Mouse (Mus musculus): ENCODE measurements at regions not wholly inside any gene's neighbourhood (a gene's known extent, or its start where the extent isn't known, plus 50 kb on each side); places are given as distances from the start of the nearest gene placed in this dataset.
"Not testable (repeated sequence)": the region's sequence is repeated elsewhere in the genome, so short reads cannot be mapped to it uniquely, and the experiment has no call there.

DNA sequence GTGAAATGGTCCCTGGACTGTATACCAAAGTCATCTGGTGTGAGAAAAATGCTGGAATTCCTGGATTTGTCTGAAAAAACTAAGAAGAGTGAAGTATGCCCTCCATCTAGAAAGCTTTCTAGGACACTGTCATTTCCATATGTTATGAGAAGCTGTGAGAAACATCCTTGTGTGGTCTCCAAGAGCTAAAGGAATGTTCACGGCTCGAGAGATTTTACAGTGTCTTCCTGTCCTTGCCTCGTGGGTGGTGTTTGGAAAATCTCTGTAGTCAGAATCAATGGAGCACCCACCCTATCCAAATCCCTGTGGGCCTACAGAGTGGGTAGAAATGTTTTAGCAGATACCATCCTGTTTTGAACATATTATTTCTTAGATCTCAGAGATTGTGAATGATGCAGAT, 487.7 kb downstream of the Hdgfl1 start:
- no peak for ATAC-seq (ENCODE audit: poor library complexity, severe bottlenecking)

DNA sequence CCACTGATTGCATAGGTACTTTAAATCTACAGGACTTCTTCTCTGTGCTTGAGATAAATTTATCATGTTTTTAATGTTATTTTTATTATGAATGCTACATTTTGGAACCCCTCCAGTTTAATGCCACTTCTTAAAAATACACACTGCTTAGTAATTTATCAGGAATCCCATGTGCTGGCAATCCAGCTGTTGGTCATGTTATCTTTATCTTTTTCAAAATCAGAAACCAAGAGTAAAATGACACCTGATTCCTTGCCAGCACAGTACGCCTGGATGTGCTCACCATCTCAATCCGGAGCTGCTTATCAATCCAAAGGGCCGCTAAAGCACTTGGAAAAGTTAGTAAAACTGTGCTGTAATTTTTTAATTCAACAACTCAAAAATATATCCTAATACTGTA, 497.1 kb downstream of the Hdgfl1 start:
- no peak for ATAC-seq (ENCODE audit: poor library complexity, severe bottlenecking)

DNA sequence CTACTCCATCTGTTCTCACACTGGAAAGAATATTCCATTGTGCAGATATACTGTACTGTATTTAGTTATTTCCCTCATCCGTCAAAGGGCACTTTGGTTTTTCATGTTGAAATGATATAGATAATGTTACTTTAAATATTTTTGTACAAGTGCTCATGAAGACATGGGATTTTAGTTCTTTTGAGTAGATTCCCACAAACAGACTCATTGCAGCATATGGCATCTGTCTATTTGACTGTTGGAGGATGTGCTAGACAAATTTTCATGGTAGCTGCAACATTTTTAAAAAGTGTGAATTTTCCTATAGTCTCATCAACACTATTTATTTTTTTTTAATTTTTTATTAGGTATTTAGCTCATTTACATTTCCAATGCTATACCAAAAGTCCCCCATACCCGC, 502.5 kb downstream of the Hdgfl1 start:
- ATAC-seq (ENCODE audit: poor library complexity, severe bottlenecking), result no peak

- ATAC-seq (ENCODE audit: poor library complexity, severe bottlenecking), result no peak
These were observed 534.0 kb downstream of the Hdgfl1 start for GRCm38 (mm10) chr13:26235941-26236340.

- no peak for ATAC-seq (ENCODE audit: poor library complexity, severe bottlenecking)
These were observed 535.3 kb downstream of the Hdgfl1 start for GRCm38 (mm10) chr13:26234703-26235102.

DNA sequence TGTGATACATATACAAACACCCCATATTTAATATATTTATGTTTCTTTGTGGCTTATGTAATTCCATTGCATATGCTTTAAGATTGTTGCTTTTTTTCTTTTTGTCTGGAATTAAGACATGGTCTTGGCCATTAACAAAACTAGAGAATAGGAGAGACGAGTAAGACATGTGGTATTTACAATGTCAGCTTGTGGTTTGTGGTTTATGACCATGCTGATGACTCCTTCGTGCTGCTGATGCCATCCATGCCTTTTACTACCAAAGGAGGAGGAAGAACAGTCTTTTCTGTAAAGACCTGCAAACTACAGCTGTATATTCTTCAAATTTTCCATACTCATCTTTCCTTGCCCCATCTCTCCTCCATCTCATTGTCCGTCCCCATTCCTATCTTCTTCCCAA, 552.7 kb downstream of the Hdgfl1 start:
- no peak for ATAC-seq (ENCODE audit: poor library complexity, severe bottlenecking)

DNA sequence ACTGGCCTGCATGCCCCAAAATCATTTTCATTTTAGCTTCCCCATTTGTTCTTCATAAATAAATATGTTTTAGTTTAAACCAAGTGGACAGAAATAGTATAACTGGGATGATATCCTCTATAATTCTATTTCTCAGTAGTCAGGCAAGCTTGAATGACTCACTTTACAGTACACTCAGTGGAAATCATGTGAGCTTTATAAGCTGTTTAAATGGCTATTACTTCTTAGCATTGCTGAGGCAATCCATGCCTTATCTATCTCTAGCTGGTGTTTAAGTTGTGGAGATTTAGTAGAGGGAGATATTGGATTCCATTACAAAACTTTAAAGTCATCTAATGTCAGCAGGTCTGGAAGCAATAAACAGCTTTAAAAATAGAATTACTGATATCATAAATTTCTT, 553.4 kb downstream of the Hdgfl1 start:
- ATAC-seq (ENCODE audit: poor library complexity, severe bottlenecking), result no peak

GRCm38 (mm10) chr13:26205532-26206105, 564.3 kb downstream of the Hdgfl1 start:
- no peak for ATAC-seq (ENCODE audit: poor library complexity, severe bottlenecking)

DNA sequence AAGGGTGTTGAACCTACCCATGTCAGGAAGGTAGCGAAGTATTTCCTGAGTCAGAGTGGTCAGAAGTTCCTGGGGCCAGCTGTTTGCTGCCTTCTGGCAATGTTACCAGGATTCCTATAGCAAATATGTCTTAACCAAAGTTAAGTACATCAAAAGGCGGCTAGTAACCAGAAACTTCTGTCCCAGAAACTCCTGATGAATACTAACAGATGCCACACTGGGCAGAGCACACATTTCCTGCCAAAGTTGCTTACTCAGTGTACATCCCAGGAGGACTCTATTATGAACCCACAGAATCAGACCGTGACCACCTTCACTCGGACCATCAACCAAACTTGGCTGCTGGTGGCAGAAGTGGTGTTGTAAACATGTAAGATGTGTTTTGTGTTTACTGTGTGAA, 575.3 kb downstream of the Hdgfl1 start:
- no peak for ATAC-seq (ENCODE audit: poor library complexity, severe bottlenecking)

GRCm38 (mm10) chr13:26183879-26184278, 586.1 kb downstream of the Hdgfl1 start:
- ATAC-seq (ENCODE audit: poor library complexity, severe bottlenecking), result no peak

DNA sequence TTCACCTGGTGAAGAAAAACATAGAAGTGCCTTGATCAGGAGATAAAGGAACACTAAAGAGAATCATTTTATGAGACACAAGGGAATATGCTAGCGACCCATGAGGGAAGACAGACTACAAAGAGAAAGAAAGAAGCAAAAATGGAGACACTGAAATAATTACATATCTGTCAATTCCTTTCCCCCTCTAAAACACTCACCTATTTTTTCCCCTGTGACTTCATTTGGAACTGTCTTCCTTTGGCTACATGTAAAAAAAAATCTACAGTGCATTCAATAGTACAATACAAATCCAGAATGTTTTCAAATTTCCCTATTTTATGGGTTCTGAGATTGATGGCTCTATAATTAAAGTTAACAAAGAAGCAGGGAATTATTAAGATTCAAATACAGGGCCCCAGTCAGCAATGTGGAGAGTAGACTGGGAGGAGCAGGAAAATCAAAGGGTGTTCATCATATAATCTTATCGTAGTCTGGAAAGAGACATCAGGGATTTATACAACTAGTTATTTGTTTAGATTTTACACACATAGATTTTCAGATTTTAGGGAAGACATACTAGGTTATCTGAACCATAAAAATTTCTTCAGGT, 598.0 kb downstream of the Hdgfl1 start:
- no peak for ATAC-seq (ENCODE audit: poor library complexity, severe bottlenecking)

DNA sequence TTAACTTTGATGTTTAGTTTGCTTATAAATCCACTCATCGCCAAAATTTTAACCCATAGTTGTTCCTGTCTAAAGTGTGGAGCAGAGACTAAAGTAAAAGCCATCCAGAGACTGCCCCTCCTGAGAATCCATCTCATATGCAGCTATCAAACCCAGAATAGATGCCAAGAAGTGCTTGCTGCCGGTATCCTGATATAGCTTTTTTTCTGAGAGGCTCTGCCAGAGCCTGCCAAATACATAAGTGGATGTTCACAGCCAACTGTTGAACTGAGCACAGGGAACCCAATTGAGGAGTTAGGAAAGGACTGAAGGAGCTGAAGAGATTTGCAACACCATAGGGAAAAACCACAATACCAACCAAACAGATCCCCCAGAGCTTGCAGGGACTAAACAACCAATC, 600.3 kb downstream of the Hdgfl1 start:
- ATAC-seq (ENCODE audit: poor library complexity, severe bottlenecking), result no peak

- ATAC-seq (ENCODE audit: poor library complexity, severe bottlenecking), result no peak
These were observed 611.3 kb downstream of the Hdgfl1 start for GRCm38 (mm10) chr13:26158703-26159102.

DNA sequence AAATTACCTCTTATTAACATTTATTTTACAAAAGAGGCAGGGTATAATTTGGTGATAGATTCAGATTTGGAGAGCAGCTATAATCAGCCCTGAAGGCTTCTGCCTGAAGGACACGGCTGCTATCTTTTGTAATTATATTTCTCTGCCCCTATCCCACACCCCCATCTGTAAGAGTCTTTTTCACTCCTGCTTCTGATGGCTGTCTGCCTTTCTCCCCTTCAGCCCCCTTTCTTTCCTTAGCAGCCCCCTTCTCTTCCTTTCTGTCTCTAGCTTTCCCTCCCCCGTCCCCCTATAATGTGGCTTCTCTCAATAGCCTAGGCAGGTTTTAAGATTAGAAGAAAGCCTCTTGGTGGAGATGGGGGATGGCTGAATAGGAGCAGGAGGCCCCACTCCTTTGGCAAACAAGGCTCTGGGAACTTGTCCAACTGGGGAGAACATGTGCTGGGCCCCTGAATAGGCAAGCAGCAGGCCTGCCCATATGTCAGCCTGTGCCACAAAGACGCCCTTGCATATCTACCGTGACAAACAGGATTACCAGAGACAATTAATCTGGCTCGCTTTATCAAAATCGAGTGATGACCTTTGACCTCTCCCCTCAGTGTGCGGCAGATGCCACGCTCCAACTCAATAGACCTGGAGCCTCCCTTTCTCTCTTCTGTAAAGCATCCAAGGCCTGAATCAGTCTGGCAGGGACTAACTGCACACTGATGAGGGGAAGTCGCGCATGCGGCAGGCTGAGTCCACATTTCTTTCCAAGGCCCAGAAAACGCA, 615.1 kb downstream of the Hdgfl1 start:
- ATAC-seq (ENCODE audit: poor library complexity, severe bottlenecking), result no peak

DNA sequence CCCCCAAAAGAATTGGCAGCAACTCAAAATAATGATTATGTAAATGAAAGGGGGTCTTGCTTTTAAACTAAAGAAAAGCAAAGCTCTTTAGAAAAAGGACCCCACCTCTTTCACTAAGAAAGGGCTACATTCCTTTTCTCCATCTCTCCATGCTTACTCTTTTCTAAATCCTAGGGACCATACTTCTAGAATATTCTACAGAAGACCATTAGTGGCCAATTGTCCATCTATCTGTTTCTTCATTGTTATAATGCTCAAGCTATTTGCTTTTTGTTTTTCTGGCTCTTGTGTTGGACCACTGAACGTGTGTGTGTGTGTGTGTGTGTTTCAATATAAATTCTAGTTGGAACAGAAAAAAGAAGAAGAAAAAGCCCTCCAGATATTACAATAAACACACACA, 615.7 kb downstream of the Hdgfl1 start:
- no peak for ATAC-seq (ENCODE audit: poor library complexity, severe bottlenecking)

GRCm38 (mm10) chr13:26153093-26153492, 616.9 kb downstream of the Hdgfl1 start:
- ATAC-seq (ENCODE audit: poor library complexity, severe bottlenecking), result no peak

DNA sequence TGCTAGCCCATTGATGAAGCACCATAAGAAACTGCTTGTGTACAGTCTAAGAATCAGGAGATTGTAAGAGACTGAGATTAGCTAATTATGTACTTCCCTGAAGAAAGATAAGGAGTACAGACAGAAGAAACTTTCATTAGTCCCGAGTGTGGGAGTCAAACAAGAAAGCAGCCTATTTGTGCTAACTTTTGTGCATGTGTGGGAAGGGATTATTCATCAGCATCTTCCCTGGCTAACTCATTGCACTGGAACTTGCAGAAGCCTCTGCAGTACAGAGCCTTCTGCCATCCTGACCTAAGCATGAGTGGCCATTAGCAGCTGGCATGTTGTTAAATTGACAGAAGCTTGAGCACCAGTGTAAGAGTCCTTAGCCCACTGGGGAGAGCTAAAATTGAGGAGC, 619.5 kb downstream of the Hdgfl1 start:
- ATAC-seq (ENCODE audit: poor library complexity, severe bottlenecking), result no peak

- ATAC-seq (ENCODE audit: poor library complexity, severe bottlenecking), result no peak
These were observed 627.2 kb downstream of the Hdgfl1 start for GRCm38 (mm10) chr13:26142811-26143210.

DNA sequence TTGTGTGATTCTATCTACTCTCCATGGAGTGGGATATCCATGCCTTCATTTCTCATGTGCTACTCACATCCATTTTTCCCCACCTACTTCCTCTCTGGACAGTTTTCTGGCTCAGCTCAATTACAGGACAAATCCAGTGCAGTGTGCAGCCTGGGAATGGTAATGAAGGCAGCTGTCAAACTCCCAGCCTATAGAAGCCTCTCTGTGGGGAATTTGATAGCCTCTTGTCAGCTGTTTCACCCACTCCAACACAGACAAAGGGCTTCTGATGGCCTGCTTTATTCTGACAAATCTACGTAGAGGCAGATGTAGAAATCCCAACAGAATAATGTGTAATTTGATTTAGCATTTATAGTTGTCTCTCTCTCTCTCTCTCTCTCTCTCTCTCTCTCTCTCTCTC, 650.6 kb downstream of the Hdgfl1 start:
- ATAC-seq (ENCODE audit: poor library complexity, severe bottlenecking), result no peak

DNA sequence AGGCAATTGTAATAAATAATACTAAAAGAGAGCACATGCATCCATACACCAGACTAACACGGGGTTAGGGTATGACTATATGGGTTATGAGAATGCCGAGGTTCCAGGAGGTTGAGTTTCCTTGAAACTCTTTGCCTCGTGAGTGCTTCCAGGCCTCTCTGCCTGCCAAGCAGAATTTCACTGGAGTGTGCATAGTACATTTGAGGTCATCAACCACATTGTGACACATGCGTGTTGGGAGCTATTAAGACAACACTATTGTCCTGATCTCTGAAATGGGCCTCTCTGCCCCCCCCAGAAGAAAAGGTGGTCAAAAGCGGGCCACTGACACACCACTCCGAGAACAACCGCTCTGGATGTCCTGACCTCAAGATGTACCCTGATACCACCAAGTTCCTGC, 655.8 kb downstream of the Hdgfl1 start:
- ATAC-seq (ENCODE audit: poor library complexity, severe bottlenecking), result no peak

DNA sequence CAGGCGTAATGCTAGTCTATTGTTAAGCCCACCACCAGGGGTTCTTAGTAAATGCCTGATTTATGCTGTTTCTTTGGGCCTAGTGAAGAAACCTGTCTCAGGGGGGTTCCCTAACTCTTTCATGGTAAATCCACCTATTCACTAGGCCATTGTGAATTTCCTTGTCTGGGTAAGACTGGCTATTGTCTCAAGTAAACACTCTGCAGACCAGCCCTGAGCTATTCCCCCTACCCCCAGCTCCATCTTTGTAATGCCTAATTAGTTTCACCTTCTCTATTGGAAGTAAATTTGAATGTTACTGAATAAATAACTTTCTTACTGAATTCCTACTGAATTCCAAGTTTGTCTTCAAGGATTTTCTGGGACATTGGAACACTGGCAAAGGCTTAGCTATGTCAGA, 656.2 kb downstream of the Hdgfl1 start:
- ATAC-seq (ENCODE audit: poor library complexity, severe bottlenecking), result not testable (repeated sequence)

DNA sequence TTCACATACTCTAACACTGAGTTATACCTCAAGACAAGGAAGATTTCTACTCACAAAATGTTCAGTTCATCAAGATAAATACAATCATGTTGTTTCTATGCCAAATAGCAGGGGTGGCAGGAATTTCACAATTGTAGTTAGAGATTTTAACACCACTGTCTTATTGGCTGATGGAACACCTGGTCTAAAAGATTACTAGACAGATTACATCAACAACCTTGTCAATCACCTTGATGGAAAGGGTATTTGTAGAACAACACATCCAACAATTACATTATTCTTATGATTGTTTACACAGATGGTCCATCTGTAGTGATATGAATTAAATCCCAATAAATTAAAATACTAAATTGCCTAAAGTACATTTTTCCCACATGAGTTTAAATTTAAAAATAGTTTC, 657.4 kb downstream of the Hdgfl1 start:
- ATAC-seq (ENCODE audit: poor library complexity, severe bottlenecking), result no peak
